Mouse (Mus musculus) neutrophil, adult 5-6 weeks (primary cell): ENCODE measurements around the gene Nucks1. TPM values are rescaled to one million over a fixed set of nuclear protein-coding genes. Genes with fewer than 3 reads are reported as not detected.

ENCODE experiments used
- ATAC-seq: fragments of 151-379, 151-347 bp; 2 replicates; pipeline ENCODE4 v1.8.0; 2017; ENCODE audit warnings: mild to moderate bottlenecking, moderate TSS enrichment; ENCODE audit not compliant: insufficient number of reproducible peaks, poor library complexity, low FRiP score, severe bottlenecking; ENCODE audit errors: extremely low read depth
- total RNA-seq: library from RNA; stranded (forward); fragments of 200-1000 nt; gene quantifications from 2 replicates; pipeline ENCODE4 v1.2.3, GENCODE M21; 2017

Nucks1 gene
- total RNA-seq, 1 experiment from 2014 or later, result 84.8 TPM

DNA sequence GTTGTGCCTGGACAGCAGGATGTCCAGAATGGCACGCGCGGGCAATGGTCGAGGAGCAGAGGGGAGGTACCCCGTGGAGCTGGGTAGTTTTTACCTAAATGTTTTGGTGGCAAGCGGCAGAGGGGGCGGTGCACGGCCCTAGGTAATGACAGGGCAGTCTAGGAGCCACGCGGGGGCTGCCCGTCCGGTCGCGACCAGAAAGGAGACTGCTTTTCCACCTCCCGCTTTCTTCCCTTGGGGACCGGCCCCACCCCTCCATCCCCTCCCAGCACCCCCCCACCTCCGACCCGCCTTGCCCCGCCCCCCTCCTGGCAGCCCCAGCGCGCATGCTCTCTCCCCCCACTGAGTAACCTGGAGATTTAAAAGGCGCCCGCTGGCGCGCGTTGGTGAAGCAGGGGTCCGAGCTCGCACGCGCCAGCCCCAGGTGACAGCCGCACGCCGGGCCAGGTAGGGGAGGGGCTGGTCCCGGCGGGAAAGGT, 52.3 kb downstream of the Nucks1 start, which contains the start of gene Slc45a3:
Gene Slc45a3 (plus strand): TSS at position 362 of the 479 bp plus-strand sequence.
- ATAC-seq, result no peak

DNA sequence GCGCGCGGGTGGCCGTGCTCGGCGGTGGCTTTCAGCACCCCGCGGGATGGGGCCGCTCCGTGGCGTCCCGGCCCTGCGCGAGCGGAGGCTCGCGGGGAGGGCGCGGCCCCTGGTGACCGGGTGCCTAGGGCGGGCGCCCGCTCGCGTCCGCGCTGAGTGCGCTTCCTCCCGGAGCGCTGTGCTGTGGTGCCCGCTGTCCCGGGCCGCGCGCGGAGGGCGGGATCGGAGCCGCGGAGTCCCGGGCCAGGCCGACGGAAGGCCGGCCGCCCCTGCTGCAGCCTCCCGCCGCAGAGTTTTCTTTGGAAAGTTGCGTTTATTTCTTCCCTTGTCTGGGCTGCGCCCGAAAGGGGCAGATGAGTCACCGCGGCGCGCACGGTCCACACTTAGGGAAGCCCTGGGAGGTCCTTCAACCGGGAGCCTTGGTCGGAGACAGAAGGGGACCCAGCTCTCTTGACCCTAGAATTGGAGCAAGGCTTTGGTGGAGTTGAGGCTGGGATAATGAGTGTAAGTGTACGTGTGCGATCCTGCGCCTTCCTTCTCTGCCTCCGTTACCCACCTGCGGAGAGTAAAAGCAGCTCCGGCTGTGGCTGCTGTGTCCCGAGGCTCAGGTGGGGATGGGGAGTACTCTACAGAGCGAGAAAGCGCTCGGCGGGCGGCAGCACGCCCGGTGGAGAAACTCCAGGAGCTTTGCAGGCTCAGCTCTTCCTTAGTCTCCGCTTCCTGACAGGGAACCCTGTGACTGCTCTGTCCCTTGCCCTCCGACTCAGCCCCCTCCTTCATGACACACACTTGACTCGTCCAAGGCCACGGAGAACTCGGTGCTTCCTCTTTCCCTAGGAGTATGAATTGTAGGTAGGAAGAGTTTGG, 53.0 kb downstream of the Nucks1 start:
- no peak for ATAC-seq

DNA sequence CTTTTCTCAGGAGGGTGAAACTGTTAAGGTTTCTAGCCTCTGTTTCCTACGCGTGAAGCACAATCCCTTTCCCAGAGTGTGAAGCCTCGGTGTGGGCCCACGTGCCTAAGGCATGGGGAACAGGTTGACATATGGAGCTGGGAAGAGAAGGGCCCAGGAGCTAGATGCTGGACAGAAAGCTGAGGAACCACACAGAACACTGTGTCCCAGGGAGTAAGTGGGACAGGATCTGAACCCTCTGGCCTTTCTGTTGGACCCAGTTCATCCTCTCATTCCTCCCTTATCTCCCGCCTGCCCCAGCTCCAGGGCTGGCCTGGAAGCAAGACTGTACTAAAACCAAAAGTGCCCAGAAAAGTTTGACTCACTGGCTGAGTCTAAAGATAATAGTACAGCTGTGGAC, 53.8 kb downstream of the Nucks1 start:
- ATAC-seq, result no peak

DNA sequence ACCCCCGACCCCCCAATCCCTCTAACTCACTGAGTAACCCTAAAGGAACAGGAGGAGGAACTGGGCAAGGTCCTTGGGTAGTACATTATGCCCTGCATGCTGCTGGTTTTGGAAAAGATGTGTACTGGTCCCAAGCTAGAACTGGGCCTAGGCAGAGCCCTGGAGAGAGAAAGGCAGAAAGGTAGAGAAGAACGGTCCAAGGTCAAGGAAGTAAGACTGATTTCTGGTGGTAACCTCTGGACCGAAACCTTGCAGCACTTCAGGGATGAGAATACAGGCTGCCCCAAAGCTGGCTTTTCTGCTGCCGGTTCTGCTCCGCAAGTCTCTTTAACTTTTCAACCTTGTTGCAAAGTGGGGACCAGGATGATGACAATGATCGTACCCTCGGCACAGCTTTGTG, 54.2 kb downstream of the Nucks1 start:
- ATAC-seq, result no peak

DNA sequence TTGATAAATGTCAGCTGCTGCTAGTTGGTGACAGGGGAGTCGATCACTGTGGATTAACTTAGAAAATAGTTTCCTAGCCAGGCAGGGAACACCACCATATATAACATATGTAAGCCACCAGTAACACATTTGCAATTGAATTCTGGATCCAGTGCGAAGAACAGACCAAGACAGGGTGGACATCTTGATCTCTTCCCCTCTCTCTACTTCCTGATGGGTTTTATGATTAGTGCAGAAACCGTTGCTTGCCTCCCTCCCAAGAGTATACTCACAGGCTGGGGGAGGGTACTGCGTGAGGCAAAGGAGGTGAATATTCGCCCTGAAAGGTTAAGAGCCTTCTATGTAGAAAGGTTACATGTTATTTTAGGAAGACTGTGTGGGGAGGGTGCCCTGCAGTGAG, 55.5 kb downstream of the Nucks1 start:
- no peak for ATAC-seq

DNA sequence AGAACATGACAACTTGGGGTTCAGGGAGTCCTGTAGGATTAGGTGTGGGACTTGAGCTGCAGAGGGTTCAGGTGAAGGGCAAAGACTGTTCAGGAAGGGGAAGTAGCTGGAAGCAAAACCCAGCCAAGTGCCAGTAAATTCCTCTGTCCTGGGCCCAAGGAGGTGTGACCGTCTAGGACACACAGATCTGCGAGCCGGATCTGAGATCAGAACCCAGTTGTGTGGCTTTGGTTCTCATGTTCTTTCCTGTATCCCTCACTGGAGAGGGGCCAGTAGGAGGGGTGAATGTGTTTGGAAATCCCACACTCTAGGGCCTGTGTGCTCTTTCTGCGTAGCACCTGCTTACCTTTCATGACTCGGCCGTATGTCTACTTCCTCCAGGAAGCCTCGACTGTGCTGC, 57.0 kb downstream of the Nucks1 start:
- no peak for ATAC-seq

DNA sequence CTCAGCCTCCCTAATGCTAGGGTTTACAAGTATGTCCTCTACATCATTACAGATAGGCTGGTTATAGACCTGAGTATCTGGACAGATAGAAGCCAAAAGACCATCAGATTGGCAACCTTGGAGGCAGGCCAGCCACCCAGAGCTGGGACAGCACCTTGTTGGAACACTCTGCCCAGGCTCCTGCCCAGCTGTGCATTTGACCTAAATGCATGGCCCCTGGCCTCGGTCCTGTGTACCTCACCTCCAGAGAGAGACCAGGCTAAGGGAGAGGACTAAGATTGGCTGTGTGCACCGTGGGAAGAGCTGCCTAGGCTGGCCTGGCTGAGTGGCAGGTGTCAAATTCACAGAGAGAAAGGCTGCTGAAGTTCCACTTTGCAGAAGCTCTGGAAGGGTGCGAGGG, 58.2 kb downstream of the Nucks1 start:
- no peak for ATAC-seq

DNA sequence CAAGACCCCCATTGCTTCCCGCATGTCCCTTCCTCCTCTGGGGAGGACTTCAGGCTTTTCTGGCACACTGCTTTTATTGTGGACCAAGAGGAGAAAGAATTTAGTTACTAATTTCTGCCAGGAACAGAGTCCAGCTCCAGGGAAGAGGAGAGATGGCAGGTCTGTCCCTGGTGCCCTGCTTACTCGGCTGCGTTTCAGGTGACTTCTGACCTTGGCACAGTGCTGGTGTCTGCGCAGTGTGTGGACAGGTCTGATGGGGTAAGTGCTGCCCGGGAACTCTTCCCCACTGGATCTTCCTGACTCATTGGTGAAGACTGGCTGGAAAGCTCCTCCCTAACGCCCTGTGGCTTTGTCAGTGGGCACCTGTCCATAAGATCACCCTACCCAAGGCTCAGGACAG, 58.6 kb downstream of the Nucks1 start:
- ATAC-seq, result no peak

DNA sequence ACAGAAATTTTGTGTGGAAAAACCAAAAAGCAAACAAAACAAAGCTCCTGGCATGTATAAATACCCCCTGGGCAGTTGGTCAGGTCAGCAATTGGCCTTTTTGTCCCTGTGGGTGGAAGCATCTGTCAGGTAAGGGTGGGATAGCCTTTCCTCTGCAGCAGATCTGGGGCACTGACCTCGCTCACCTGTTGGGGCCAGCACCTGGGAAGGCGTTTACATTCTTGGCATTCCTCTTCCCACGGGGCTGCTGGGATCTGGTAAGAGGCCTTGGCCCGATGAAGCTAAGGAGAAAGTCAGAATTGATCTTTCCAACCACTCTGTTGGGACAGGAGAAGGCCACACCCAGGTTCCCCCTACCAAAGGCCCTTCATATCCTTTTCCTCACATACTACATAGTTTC, 59.5 kb downstream of the Nucks1 start:
- ATAC-seq, result no peak

DNA sequence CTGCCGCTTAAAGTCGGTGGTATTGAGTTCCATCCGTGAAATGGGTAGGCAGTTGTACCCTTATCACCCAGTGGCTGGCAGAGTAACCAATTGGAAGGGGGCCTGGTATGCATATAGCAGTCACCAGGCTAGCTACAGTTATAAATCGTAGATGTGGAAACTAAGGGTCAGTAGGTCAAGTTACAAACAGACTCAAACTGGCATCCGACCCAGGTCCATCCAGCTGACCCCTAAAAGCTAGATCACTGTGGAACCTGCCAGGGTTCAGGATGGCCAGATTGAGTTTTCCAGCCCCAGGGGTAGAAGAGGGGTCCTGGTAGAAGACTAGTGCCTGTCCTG, 60.0 kb downstream of the Nucks1 start:
- ATAC-seq, result no peak

DNA sequence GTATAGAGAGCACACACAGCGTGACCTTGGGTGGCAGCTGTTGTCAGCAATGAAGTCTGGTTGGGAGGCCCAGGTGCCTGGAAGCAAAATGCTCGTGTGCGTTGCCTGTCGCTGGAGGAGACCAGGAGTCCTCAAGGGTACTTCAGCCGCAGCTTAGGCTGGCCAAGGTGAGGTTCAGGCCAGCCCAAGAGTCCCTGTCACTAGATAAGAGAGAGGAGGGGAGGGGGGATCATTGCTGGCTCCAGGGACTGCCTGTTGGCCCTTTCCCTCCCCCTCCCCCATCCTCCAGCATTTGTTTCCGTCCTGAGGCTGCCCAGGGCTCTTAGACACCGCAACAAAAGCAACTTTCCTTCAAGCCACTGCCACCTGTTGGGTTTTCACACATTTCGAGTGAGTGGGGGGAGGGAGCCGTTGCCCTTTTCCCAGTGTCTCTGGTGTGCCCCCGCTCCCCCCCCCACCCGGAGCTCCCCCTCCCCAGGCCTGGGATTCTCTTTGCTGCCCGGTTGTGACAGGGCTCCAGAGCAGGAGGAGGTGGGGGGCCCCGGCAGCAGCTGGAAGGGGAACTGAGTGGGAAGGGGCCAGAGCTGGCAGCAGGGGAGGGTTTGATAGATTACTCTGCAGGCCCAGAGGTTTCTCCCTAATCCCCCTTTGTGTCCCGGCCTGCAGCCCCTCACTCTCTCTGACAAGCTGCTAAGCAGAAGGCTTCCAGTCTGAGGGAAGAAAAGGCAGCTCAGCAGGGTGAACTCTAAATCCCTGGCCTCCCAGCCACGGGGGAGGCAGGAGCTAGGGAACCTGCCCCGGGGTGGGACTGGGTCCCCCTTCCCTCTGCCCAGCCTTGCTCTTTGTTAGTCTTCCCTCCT, 60.6 kb downstream of the Nucks1 start:
- ATAC-seq, result no peak

DNA sequence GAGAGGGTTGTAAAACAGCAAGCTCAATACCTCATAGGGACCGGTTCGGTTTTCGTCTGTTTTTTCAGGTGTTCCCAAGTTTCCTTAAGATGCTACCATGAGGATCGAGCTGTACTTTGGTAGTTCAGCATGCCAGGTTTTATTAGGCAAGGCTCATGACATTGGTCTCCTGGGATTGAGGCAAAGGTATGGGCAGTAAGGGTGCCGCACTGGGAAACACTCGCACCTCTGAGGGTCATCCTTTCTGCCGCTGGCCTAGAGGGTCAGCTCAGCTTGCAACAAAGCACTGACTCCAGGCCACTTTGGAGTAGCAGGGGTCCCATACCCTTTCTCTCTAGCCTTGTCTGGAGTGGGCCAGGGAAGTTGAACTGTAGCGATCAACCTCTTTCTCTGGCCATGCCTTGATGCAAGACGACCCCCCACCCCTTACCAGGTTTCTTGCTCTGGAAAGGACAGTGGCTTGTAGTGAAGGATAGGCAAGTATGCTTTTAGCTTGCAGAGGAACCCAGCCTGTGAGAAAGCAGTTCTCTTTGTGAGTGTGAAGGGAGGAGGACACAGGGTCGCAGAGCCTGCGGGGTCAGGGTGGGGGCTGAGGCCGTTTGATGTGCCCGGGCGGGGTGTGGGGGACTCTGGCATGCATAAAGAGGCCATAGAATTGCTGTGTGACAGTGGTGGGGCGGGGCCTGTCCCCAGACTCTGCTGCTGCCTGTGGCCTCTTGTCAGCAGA, 61.6 kb downstream of the Nucks1 start:
- ATAC-seq, result no peak

DNA sequence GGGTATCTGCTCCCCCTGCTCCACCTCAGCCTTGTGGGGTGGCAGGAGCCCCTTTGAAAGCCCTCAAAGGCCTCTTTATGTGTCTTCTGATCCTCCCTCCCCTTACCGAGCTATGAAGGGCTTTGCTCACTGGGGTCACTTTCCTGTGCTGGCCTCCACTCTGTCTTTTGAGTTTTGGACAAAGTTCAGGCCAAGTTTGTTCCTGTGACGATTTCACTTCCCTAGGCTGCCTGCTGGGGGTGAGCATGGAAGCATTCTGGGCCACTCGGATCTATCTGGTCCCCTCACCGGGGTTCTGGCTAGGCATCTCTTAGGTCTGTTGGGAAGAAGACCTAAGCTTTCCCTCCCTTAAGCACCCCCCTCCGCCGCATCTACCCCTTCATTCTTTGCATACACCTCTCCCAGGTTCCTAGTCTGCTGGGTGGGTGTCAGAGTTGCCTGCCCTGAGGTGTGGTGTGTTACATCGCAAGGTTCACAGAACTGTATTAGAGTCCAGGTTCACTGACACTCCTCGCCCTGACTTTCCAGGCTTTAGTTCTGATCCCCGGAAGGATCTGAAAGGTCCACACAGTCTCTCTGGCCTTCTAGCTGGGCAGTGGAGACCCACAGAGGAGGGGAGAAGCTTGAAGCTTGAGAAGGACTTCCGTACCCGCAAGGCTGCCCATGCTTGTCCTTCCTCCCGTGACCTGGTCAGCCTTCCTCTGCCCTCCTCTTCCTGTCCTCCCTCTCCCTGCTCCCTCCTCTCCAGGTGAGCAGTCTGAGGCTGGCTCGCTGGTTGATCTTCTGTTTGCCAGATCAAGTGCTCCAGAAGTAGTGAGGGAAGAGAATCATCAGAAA, 62.4 kb downstream of the Nucks1 start:
- no peak for ATAC-seq

DNA sequence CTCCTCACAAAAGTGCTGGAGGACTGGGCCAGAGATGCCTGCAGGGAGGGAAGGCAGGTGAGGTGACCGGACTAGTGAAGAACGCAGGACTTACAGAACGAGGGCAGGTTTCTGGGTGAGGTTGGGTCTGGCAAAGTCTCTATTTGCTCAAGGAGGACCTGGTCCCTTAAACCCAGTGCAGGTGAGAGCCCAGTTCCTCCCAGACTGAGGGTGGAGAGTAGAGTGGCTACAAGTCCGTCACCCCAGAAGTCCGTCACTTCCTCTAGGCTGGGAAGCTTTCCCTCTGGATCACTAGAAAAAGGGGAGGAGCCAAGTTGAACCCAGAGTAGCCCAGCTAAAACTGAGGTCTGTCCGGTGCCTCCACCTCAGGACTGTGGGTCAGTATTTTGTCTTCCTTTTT, 63.7 kb downstream of the Nucks1 start:
- ATAC-seq, result no peak

DNA sequence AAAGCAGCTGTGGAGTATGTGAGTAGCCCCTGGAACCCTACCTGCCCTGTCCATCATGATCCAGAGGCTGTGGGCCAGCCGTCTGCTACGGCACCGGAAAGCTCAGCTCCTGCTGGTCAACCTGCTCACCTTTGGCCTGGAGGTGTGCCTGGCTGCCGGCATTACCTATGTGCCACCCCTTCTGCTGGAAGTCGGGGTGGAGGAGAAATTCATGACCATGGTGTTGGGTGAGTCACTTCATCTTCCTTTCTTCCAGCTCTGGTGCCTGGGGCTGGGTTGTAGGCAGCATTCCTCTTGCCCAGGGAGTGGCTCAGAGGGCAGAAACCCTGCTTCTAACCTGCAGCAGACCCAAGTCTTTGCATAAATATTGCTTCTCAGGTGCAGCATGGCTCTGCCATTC, 66.6 kb downstream of the Nucks1 start:
- no peak for ATAC-seq

DNA sequence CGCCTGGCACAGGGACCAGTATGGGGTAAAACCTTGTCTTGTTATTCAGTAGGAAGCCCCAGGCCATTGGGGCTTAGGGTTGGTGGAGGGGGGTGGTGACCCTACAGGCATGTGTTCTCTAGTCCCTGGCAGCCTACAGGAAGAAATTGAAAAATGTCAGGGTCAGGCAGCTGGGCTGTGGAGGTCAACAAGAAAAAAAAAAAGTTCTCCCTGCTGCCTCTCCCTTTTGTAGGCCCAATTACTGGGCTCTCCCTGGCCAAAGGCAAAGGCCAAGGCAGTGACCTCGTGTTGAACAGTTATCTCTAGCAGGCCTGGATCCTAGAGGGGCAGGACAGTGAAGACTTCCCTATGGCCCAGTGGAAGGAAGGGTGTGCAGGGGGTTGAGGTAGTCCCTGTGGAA, 70.1 kb downstream of the Nucks1 start:
- no peak for ATAC-seq

DNA sequence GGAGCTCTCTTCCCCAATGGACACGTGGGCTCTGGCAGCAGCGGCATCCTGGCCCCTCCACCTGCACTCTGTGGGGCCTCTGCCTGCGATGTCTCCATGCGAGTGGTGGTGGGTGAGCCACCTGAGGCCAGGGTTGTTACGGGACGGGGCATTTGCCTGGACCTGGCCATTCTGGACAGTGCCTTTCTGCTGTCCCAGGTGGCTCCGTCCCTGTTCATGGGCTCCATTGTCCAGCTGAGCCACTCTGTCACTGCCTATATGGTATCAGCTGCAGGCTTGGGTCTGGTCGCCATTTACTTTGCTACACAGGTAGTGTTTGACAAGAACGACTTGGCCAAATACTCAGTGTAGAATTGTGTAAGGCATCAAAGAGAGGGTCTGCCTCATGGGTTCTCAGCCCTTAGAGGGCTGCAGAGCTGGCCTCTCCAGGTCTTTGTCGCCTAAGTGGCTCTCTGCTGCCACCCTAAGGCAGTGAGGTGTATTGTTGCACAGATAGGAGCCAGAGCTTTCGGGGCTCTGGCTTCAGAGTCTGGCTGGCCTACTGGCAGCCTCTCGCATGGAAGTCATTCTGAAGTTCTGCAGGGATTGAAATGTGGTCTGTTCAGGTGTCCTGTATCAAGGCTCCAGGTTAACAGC, 71.2 kb downstream of the Nucks1 start:
- ATAC-seq, result peak; percentile 65

DNA sequence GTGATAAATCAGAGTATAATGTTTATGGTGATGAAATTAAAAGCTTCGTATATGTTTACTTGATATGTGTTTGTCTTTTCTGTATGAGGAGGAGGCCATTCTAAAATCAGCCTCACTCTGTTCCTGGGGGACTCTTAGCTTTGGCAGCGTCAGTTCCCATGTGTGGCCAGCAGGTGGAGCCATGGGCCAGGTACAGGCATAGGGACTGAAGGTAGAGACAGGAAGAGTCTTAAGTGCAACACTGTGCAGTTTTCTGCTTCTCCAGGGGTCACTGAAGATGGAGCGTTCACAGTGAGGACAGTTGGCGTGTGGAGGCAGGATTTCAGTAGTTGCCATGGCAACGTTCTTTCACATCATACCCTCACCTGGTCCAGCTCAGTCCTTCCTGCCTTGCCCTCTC, 72.6 kb downstream of the Nucks1 start:
- peak; percentile 84 for ATAC-seq
